Mouse (Mus musculus) adrenal gland, postnatal 10 days (tissue): ENCODE measurements around the gene Zp2. TPM values are rescaled to one million over a fixed set of nuclear protein-coding genes. Genes with fewer than 3 reads are reported as not detected.

Source experiments
- DNase-seq: peaks from one replicate; pipeline ENCODE4 v3.0.0; 2021; ENCODE audit warnings: mixed read lengths
- total RNA-seq, 2 experiments: library from RNA; stranded (reverse); gene quantifications; 2 replicates each; pipeline ENCODE4 v1.2.3; 2021

The Zp2 gene
- total RNA-seq, 2 experiments from 2014 or later, result 0.33 TPM; not detected in 1

- no peak for DNase-seq
Measured at GRCm38 (mm10) chr7:120142743-120143142, 2.3 kb downstream of the Zp2 start.

GRCm38 (mm10) chr7:120128951-120129350 lies 16.1 kb downstream of the Zp2 start:
- DNase-seq, result no peak

DNA sequence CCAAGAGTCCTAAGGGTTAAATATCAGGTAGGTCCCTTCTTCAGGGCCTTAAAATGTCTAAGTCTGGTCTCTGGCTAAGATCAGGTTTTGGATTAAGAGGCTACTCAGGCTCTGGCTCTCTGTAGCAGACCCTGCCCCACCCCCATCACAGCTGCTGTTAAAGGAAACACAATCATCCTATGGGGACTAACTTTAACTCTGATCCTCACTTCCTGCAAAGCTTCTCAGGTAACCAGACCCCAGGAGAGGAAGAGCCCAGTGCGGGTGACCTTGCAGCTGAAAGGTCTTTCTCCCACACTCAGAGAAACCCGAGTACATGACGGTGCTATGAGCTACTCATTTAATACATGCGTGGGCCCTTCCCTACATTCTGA lies 17.4 kb downstream of the Zp2 start:
- DNase-seq, result no peak

DNA sequence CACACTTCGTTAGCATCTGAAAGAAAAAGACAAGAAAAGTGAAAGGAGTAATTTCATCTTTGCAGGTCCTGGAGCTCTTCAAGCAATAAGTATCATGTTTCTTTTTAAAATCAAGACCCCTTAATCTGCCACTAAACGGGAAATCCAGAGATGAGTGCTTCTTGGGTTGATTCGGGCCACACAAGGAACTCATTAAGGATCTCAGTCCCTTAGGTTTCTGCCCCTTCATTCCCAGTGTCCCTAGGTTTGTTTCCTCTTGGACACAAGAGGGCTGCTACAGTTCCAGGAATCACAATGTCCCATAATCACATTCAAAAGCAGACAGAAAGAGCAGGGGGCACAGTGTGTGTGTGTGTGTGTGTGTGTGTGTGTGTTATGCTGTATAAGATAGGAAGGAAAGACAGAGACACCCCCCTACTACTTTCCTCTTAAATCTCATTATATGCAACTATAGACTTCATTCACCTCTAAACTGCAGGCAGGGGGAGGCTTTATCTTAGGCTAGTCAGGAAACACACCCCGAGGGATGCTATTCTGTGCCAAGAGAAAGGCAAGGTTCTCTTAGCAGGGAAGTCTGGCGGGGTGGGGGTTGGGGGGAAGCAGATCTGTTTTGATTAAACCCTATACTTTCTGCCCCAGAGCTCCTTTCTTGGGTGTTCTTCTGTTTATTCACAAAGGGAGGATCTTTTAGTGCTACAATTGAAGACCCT lies 18.0 kb downstream of the Zp2 start:
- no peak for DNase-seq

DNA sequence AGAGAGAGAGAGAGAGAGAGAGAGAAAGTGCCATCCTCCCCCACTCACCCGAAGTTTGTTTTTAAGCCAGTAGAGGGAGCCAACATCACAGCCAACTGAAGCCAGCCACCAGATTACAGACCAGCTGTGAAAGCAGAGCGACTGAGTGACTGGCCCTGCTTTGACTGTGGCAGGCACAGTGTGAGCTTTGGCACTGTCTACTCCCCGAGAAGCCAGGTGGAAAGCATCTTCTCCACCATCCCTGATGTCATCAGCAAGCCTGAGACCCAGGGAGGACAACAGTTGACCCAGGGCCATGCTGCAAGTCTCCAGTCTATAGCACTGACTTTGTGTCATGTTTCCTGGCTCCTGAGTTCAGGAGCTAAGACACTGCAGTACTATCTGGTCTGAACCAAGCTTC lies 20.2 kb downstream of the Zp2 start:
- peak; percentile 81 for DNase-seq

DNA sequence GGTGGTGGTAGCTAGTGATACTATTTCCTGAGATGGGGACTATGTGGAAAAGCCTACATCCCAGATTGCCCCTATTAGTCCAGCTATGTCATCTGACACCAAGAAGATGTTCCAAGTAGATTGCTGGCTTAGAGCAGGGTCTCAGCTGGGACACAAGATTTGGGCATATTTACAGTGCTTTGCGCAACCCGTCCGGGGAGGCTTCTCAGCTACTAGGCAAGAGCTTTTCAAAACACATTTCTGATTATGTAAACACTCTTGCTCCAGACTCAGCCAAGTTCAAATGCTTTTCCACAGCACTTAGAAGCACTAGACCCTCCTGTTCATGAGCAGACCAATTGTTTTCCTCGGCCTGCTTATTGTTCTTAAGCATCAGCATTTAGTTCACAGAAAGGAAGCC lies 21.3 kb downstream of the Zp2 start:
- DNase-seq, result peak; percentile 56

DNA sequence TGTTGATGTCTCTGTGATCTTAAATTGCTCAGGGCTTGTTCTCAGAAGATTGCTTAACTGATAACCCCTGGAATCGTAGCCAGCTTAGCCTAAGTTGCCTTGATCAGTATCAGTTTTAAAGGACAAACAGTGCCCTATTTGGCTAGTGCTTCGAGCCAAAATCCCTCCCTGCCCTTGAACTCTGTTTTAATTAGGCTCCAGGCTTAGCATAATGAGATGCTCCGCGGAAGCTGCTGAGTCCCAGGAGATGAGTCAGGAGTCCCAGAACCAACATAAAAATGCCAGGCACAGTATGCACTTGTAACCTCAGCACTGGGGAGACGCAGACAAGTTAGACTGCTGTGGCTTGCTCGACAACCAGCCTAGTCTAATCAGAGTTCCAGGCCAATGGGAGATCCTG lies 27.6 kb downstream of the Zp2 start:
- peak; percentile 58 for DNase-seq

DNA sequence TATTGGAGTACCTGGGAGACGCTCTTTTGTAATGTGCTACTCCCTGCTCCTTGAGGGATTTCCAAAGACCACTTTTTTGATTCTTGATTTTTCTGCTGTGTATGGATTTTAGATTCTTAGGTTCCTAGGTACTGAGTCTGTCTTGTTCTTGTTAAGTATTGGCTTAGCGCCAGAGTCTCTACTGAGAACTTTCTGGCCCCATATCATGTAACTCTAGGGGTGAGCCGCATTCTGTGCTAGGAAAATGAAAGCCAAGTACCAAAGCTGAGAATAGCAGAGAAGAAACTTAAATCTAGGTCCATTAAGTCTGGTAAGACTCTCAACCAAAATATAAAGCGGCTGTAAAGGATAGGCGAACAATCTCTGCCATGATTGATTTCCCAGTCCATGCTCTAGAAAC lies 28.1 kb downstream of the Zp2 start:
- no peak for DNase-seq

GRCm38 (mm10) chr7:120109676-120110075 lies 35.4 kb downstream of the Zp2 start:
- peak; percentile 43 for DNase-seq

GRCm38 (mm10) chr7:120106356-120106755 lies 38.7 kb downstream of the Zp2 start:
- DNase-seq, result no peak

DNA sequence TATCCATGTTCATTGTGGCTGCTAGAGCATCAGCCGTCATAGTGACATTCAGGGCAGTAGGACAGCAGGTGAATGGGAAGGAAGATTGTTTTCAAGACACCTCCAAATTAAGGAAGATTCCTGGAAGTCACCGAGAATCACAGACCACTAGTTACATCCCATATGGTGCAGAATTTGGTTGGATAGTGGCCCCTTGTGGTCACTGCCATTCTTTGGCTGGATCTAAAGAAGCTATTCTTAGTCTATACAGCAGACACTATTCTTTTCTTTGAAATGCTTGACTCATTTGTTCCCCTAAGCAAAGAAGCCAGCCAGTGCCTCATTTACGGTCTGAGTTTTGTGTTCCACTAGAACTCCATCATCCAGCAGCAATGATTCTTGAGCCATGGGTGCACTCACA lies 40.1 kb downstream of the Zp2 start:
- DNase-seq, result no peak

DNA sequence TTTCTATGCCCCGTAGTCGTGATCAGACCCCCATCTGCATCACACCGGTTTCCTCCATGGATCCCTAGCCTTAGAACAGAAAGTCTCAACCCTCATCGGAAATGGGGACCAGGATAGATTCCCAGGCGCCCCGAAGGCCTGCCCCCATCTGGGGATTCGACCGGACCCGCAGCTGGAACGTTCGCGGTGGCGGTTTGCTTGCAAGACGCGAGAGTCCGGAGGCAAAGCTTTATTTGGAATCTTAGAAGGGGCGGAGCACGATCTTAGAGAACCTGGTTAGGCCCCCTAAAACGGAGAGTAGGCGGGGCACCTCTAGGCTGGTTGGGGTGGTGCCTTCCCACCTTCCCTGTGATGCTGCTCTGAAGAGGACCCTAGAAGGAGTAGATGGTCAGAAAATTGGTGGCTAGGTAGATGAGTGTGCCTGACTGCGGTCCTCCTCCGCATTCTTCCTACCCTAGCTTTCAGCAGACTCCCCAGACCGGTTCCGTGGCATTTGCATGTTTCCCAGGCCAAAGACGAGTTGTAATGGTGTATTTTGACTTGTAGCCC lies 42.0 kb downstream of the Zp2 start:
- DNase-seq, result peak; percentile 68

DNA sequence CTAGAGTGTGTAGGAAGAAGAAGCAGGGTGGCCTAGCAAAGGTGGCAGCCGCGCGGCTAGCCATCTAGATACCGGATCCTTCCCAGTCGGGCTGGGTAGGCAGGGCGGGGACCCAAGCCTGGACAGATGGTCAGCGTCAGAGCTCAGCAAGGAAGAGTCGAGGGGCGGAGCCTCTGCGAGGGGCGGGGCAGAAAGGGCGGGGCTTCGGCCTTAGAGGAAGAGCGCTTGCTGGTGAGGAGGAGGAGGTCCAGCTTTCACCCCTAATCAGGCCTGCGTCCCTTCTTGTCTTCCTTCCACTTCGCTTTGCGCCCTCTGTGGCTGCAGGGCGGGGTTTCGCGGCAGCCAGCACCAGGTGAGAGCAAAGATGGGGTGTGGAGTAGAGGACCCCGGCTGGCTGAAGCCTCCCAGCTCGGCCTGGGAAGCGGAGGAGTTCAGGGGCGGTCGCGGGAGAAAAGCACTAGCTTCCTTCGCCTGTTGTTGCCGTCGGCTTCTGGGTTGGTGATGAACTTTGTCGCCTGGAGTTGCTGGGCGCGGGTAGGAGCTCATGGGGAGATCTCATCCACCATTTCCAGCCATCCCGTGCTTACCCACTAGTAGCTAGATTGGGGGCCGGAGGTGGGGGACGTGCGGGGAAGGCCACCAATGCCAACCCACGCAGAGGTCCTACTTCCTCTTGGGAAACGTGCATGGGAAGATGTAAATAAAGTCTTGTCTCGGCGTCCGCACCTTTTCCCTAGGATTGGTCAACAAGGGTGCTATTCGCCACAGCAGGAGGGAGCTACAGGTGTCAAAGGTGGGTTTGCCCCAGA lies 42.7 kb downstream of the Zp2 start, which contains the start of gene Tmem159:
Gene Tmem159 (plus strand): TSS at position 190 of the 809 bp plus-strand sequence.
- peak; percentile 97 for DNase-seq

- peak; percentile 91 for DNase-seq
Measured at GRCm38 (mm10) chr7:120098403-120098802, 46.7 kb downstream of the Zp2 start.

DNA sequence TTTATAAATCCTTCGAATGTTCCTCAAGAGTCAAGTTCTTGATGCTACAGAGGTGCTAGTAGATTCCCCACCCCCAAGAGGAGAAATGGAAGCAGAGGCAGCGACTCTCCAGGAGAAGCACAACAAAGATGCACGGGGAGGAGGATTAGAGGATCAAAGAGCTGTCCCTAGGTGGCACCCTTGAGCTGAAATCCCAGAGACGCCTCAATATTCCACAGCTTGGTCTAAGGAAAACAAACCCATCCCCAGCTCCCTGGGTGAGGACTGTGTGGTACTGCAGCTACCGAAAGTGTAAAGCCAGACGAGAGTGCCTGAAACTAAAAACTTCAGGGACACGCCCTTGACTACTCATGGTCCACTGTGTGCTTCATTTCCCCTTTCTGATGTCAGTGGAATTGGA lies 47.2 kb downstream of the Zp2 start:
- DNase-seq, result peak; percentile 76

- no peak for DNase-seq
Measured at GRCm38 (mm10) chr7:120095180-120095579, 49.9 kb downstream of the Zp2 start, which contains the start of gene Dnah3. Dnah3 (minus strand) TSS chr7:120095280.

- no peak for DNase-seq
Measured at GRCm38 (mm10) chr7:120094216-120094615, 50.9 kb downstream of the Zp2 start.

- DNase-seq, result no peak
Measured at GRCm38 (mm10) chr7:120093033-120093432, 52.1 kb downstream of the Zp2 start.

- no peak for DNase-seq
Measured at GRCm38 (mm10) chr7:120080177-120080576, 64.9 kb downstream of the Zp2 start.
